Mouse (Mus musculus): ENCODE measurements around the gene Tpcn1. TPM values are rescaled to one million over a fixed set of nuclear protein-coding genes. Genes with fewer than 3 reads are reported as not detected.

Tpcn1 gene
- polyA plus RNA-seq, 1 experiment from 2014 or later: 24.0 TPM

GRCm38 (mm10) chr5:120587940-120588568 lies 419 bp downstream of the Tpcn1 start:
- H3K9me3 ChIP-seq: no peaks in the 10 kb centered on the region
- peaks cover 21% of the 10 kb centered on the region for H3K36me3 ChIP-seq
- 2% methylated on average over 29 of the region's 29 CpGs for WGBS
- peak overlapping the region; percentile 83 for H3K4me3 ChIP-seq
- H3K4me1 ChIP-seq: peaks cover 29% of the 10 kb centered on the region
- H3K9ac ChIP-seq: peak overlapping the region; percentile 89
- H3K27me3 ChIP-seq: no peaks in the 10 kb centered on the region
- no peak for ATAC-seq (ENCODE audit: low FRiP score, low read depth)
- H3K27ac ChIP-seq: peak overlapping the region; percentile 61; the same call in 1 of the 2 replicates
- H3K4me2 ChIP-seq (replicated peaks): peak overlapping the region; percentile 97

- Histone ChIP-seq H3K4me2 (replicated peaks) (peak overlapping the region; percentile 97), H3K27me3 (no peaks in the 10 kb centered on the region), H3K36me3 (peaks cover 26% of the 10 kb centered on the region), H3K4me3 (peak overlapping the region; percentile 83), H3K4me1 (peaks cover 29% of the 10 kb centered on the region), H3K9me3 (no peaks in the 10 kb centered on the region), H3K9ac (peak overlapping the region; percentile 89), H3K27ac (0 out of 2 replicates have a peak overlapping the region, but pooled peaks have one; percentile 61)
- ATAC-seq (ENCODE audit: low FRiP score, low read depth): no peak
- 25% methylated on average over 9 of the region's 9 CpGs for WGBS
Observed at GRCm38 (mm10) chr5:120587616-120587926, 902 bp downstream of the Tpcn1 start.

- H3K27ac ChIP-seq: no peak overlapping the region
- H3K9me3 ChIP-seq: no peaks in the 10 kb centered on the region
- H3K4me2 ChIP-seq (replicated peaks): peak overlapping the region; percentile 97
- H3K9ac ChIP-seq: peak overlapping the region; percentile 89
- peaks cover 29% of the 10 kb centered on the region for H3K4me1 ChIP-seq
- peak overlapping the region; percentile 83 for H3K4me3 ChIP-seq
- 16% methylated on average over 17 of the region's 17 CpGs for WGBS
- H3K36me3 ChIP-seq: peaks cover 29% of the 10 kb centered on the region
- no peaks in the 10 kb centered on the region for H3K27me3 ChIP-seq
- no peak for ATAC-seq (ENCODE audit: low FRiP score, low read depth)
Observed at GRCm38 (mm10) chr5:120586741-120587615, 1.5 kb downstream of the Tpcn1 start.

GRCm38 (mm10) chr5:120584968-120585367 lies 3.5 kb downstream of the Tpcn1 start:
- H3K36me3 ChIP-seq: peaks cover 36% of the 10 kb centered on the region
- no peak overlapping the region for H3K4me3 ChIP-seq
- H3K9me3 ChIP-seq: no peaks in the 10 kb centered on the region
- peaks cover 40% of the 10 kb centered on the region for H3K4me1 ChIP-seq
- no peaks in the 10 kb centered on the region for H3K27me3 ChIP-seq
- 46% methylated on average over 15 of the region's 15 CpGs for WGBS
- no peak overlapping the region for H3K9ac ChIP-seq
- H3K4me2 ChIP-seq (replicated peaks): no peak overlapping the region
- no peak for ATAC-seq (ENCODE audit: low FRiP score, low read depth)
- 0 out of 2 replicates have a peak overlapping the region, but pooled peaks have one; percentile 3 for H3K27ac ChIP-seq

GRCm38 (mm10) chr5:120583511-120583910 lies 5.0 kb downstream of the Tpcn1 start:
- Histone ChIP-seq H3K36me3 (peaks cover 36% of the 10 kb centered on the region), H3K4me2 (replicated peaks) (no peak overlapping the region), H3K27ac (no peak overlapping the region), H3K9me3 (no peaks in the 10 kb centered on the region), H3K27me3 (no peaks in the 10 kb centered on the region), H3K4me3 (no peak overlapping the region), H3K9ac (no peak overlapping the region), H3K4me1 (peaks cover 50% of the 10 kb centered on the region)
- ATAC-seq (ENCODE audit: low FRiP score, low read depth): no peak
- 82% methylated on average over 4 of the region's 4 CpGs for WGBS

GRCm38 (mm10) chr5:120582002-120582401 lies 6.5 kb downstream of the Tpcn1 start:
- no peaks in the 10 kb centered on the region for H3K9me3 ChIP-seq
- H3K27me3 ChIP-seq: no peaks in the 10 kb centered on the region
- H3K4me1 ChIP-seq: peaks cover 55% of the 10 kb centered on the region
- H3K36me3 ChIP-seq: peaks cover 36% of the 10 kb centered on the region
- H3K27ac ChIP-seq: no peak overlapping the region; the same call in 1 of the 2 replicates
- no peak overlapping the region for H3K9ac ChIP-seq
- H3K4me2 ChIP-seq (replicated peaks): no peak overlapping the region
- ATAC-seq (ENCODE audit: low FRiP score, low read depth): no peak
- H3K4me3 ChIP-seq: no peak overlapping the region
- 85% methylated on average over 9 of the region's 9 CpGs for WGBS

- peak overlapping the region; percentile 50 for H3K4me2 ChIP-seq (replicated peaks)
- H3K36me3 ChIP-seq: peaks cover 35% of the 10 kb centered on the region
- no peaks in the 10 kb centered on the region for H3K9me3 ChIP-seq
- no peak overlapping the region for H3K9ac ChIP-seq
- H3K27ac ChIP-seq: peak overlapping the region; percentile 82
- no peaks in the 10 kb centered on the region for H3K27me3 ChIP-seq
- 0 out of 2 replicates have a peak, but pooled peaks have one; percentile 8 for ATAC-seq (ENCODE audit: low FRiP score, low read depth)
- no peak overlapping the region for H3K4me3 ChIP-seq
- peaks cover 55% of the 10 kb centered on the region for H3K4me1 ChIP-seq
- 65% methylated on average over 26 of the region's 26 CpGs for WGBS
Observed at GRCm38 (mm10) chr5:120579898-120580626, 8.4 kb downstream of the Tpcn1 start.

- H3K9ac ChIP-seq: no peak overlapping the region
- no peak overlapping the region for H3K4me3 ChIP-seq
- peak overlapping the region; percentile 82 for H3K27ac ChIP-seq
- no peaks in the 10 kb centered on the region for H3K27me3 ChIP-seq
- peak; percentile 57 for ATAC-seq (ENCODE audit: low FRiP score, low read depth)
- no peaks in the 10 kb centered on the region for H3K9me3 ChIP-seq
- peaks cover 56% of the 10 kb centered on the region for H3K4me1 ChIP-seq
- H3K4me2 ChIP-seq (replicated peaks): peak overlapping the region; percentile 50
- WGBS: 20% methylated on average over 26 of the region's 26 CpGs
- peaks cover 32% of the 10 kb centered on the region for H3K36me3 ChIP-seq
Observed at GRCm38 (mm10) chr5:120579211-120579897, 9.1 kb downstream of the Tpcn1 start.

GRCm38 (mm10) chr5:120578504-120579081 lies 9.9 kb downstream of the Tpcn1 start:
- Histone ChIP-seq H3K4me2 (replicated peaks) (peak overlapping the region; percentile 50), H3K4me3 (no peak overlapping the region), H3K36me3 (peaks cover 25% of the 10 kb centered on the region), H3K27me3 (no peaks in the 10 kb centered on the region), H3K9me3 (no peaks in the 10 kb centered on the region), H3K9ac (no peak overlapping the region), H3K4me1 (peaks cover 56% of the 10 kb centered on the region), H3K27ac (peak overlapping the region; percentile 82)
- 18% methylated on average over 12 of the region's 12 CpGs for WGBS
- ATAC-seq (ENCODE audit: low FRiP score, low read depth): no peak

GRCm38 (mm10) chr5:120577935-120578441 lies 10.5 kb downstream of the Tpcn1 start:
- H3K27me3 ChIP-seq: no peaks in the 10 kb centered on the region
- 35% methylated on average over 10 of the region's 10 CpGs for WGBS
- H3K9me3 ChIP-seq: no peaks in the 10 kb centered on the region
- H3K9ac ChIP-seq: no peak overlapping the region
- H3K4me2 ChIP-seq (replicated peaks): 0 out of 2 replicates have a peak overlapping the region, but pooled peaks have one; percentile 11
- peak; percentile 28; the same call in 1 of the 2 replicates for ATAC-seq (ENCODE audit: low FRiP score, low read depth)
- H3K36me3 ChIP-seq: peaks cover 19% of the 10 kb centered on the region
- peaks cover 56% of the 10 kb centered on the region for H3K4me1 ChIP-seq
- H3K27ac ChIP-seq: peak overlapping the region; percentile 82
- H3K4me3 ChIP-seq: no peak overlapping the region

- no peak overlapping the region for H3K4me3 ChIP-seq
- H3K4me1 ChIP-seq: peaks cover 61% of the 10 kb centered on the region
- no peaks in the 10 kb centered on the region for H3K27me3 ChIP-seq
- no peaks in the 10 kb centered on the region for H3K9me3 ChIP-seq
- peaks cover 10% of the 10 kb centered on the region for H3K36me3 ChIP-seq
- H3K9ac ChIP-seq: no peak overlapping the region
- ATAC-seq (ENCODE audit: low FRiP score, low read depth): no peak
- H3K4me2 ChIP-seq (replicated peaks): no peak overlapping the region
- 71% methylated on average over 11 of the region's 11 CpGs for WGBS
- peak overlapping the region; percentile 44; the same call in 1 of the 2 replicates for H3K27ac ChIP-seq
Observed at GRCm38 (mm10) chr5:120576781-120577301, 11.6 kb downstream of the Tpcn1 start.

All from limb, embryonic 13.5 days (tissue).